Mouse (Mus musculus) left cerebral cortex, adult 8-10 months (tissue): ENCODE measurements around the gene Mpped2. TPM values are rescaled to one million over a fixed set of nuclear protein-coding genes. Genes with fewer than 3 reads are reported as not detected.

ENCODE experiments used
- DNase-seq, 2 experiments: peaks; one replicate each; pipeline ENCODE4 v3.0.0; 2022; ENCODE audit warnings: low spot score in 2 of 2
- total RNA-seq, 4 experiments: library from RNA; stranded (reverse); gene quantifications; 2 replicates each; pipeline ENCODE4 v1.2.4; 2022

Gene Mpped2
- total RNA-seq, 4 experiments from 2014 or later = 33.2 to 42.3 (median 39.0) TPM

- DNase-seq = no peak
Observed at GRCm38 (mm10) chr2:106855184-106855583, 162.1 kb downstream of the Mpped2 start.

- DNase-seq = no peak
Observed at GRCm38 (mm10) chr2:106855623-106856350, 162.7 kb downstream of the Mpped2 start.

- no peak for DNase-seq
Observed at GRCm38 (mm10) chr2:106856361-106856961, 163.4 kb downstream of the Mpped2 start.

- no peak for DNase-seq
Observed at GRCm38 (mm10) chr2:106857258-106857657, 164.2 kb downstream of the Mpped2 start.

- no peak for DNase-seq
Observed at GRCm38 (mm10) chr2:106857711-106858110, 164.6 kb downstream of the Mpped2 start.

- DNase-seq = no peak
Observed at GRCm38 (mm10) chr2:106860856-106861679, 168.0 kb downstream of the Mpped2 start.

- DNase-seq = no peak
Observed at GRCm38 (mm10) chr2:106863050-106863653, 170.1 kb downstream of the Mpped2 start.

GRCm38 (mm10) chr2:106865148-106865786 lies 172.2 kb downstream of the Mpped2 start:
- no peak for DNase-seq

GRCm38 (mm10) chr2:106866303-106866702 lies 173.2 kb downstream of the Mpped2 start:
- DNase-seq = no peak

GRCm38 (mm10) chr2:106870886-106871285 lies 177.8 kb downstream of the Mpped2 start:
- no peak for DNase-seq

GRCm38 (mm10) chr2:106873166-106873565 lies 180.1 kb downstream of the Mpped2 start:
- no peak for DNase-seq

GRCm38 (mm10) chr2:106883390-106883789 lies 190.3 kb downstream of the Mpped2 start:
- no peak for DNase-seq

GRCm38 (mm10) chr2:106888174-106888573 lies 195.1 kb downstream of the Mpped2 start:
- DNase-seq = no peak

- no peak for DNase-seq
Observed at GRCm38 (mm10) chr2:106889297-106890000, 196.4 kb downstream of the Mpped2 start.

GRCm38 (mm10) chr2:106893376-106893775 lies 200.3 kb downstream of the Mpped2 start:
- DNase-seq = no peak

GRCm38 (mm10) chr2:106895326-106896023 lies 202.4 kb downstream of the Mpped2 start:
- no peak for DNase-seq

- DNase-seq = no peak
Observed at GRCm38 (mm10) chr2:106896024-106896384, 202.9 kb downstream of the Mpped2 start.

GRCm38 (mm10) chr2:106911951-106912480 lies 218.9 kb downstream of the Mpped2 start:
- DNase-seq = no peak
